Mouse (Mus musculus) stomach, embryonic 16.5 days (tissue): Measurements from ENCODE around the gene Fam122a. TPM values are rescaled to one million over a fixed set of nuclear protein-coding genes. Genes with fewer than 3 reads are reported as not detected.

Experiments used
- ATAC-seq: fragments of 200-750 bp; cut with Nextera tagmentation; 2 replicates; pipeline ENCODE4 v1.8.0; 2017; ENCODE audit warnings: moderate number of reproducible peaks, moderate TSS enrichment; ENCODE audit not compliant: insufficient read depth, low FRiP score
- H3K27ac ChIP-seq: fragments of 300-500 bp; sonication (generic); 2 replicates; pipeline ENCODE4 v1.5.1; 2014; ENCODE audit warnings: low read length
- H3K27me3 ChIP-seq: fragments of 300-500 bp; sonication (generic); 2 replicates; pipeline ENCODE4 v1.6.1; 2014; ENCODE audit warnings: low read length, control low read depth, mixed read lengths; ENCODE audit not compliant: control insufficient read depth, insufficient read depth
- H3K36me3 ChIP-seq: fragments of 300-500 bp; sonication (generic); 2 replicates; pipeline ENCODE4 v1.6.1; 2014; ENCODE audit warnings: low read length; ENCODE audit not compliant: control insufficient read depth, insufficient read depth
- H3K4me1 ChIP-seq: fragments of 300-500 bp; sonication (generic); 2 replicates; pipeline ENCODE4 v1.6.1; 2014; ENCODE audit warnings: low read length, control low read depth, mixed read lengths; ENCODE audit not compliant: control insufficient read depth, insufficient read depth
- H3K4me2 ChIP-seq: fragments of 300-500 bp; sonication (generic); 2 replicates; pipeline ENCODE4 v1.6.1; 2014; ENCODE audit warnings: low read depth, low read length, mixed read lengths
- H3K4me3 ChIP-seq: fragments of 300-500 bp; sonication (generic); replicated peaks from 2 replicates; pipeline ENCODE4 v1.5.1; 2014; ENCODE audit warnings: mild to moderate bottlenecking, low read length
- H3K9ac ChIP-seq: fragments of 300-500 bp; sonication (generic); 2 replicates; pipeline ENCODE4 v1.6.1; 2014; ENCODE audit warnings: low read length
- H3K9me3 ChIP-seq: fragments of 300-500 bp; sonication (generic); replicated peaks from 2 replicates; pipeline ENCODE4 v1.6.1; 2016; ENCODE audit warnings: low read length, control low read depth; ENCODE audit not compliant: control insufficient read depth
- WGBS: fragments of 180-500 bp; shearing (Covaris S2); extraction: QIAGEN DNeasy Blood & Tissue Kit; methylation state at CpG from one replicate; pipeline ENCODE4 v1.1.7; 2014; 5-methylcytosine and 5-hydroxymethylcytosine counted together
- polyA plus RNA-seq: library from polyadenylated mRNA; unstranded; fragments of >200 nt; fragmentation: Nextera tagmentation; extraction: Ambion mirVana; gene quantifications from 2 replicates; pipeline ENCODE4 v1.2.1, GENCODE M21; 2015

Gene Fam122a
- 35.0 and 37.6 TPM in 2 replicates for polyA plus RNA-seq

GRCm38 (mm10) chr19:24476929-24477882 is at the start of gene Fam122a:
Gene Fam122a (minus strand): TSS chr19:24477356.
- Histone ChIP-seq H3K4me3 (peak within 1 kb of the TSS; percentile 69), H3K27me3 (no peaks in the 10 kb centered on the region), H3K36me3 (0 out of 2 replicates have a peak, but pooled peaks cover 4% of the 10 kb centered on the region), H3K9me3 (no peaks in the 10 kb centered on the region), H3K4me2 (peak within 1 kb of the TSS; percentile 90), H3K27ac (peak within 1 kb of the TSS; percentile 94), H3K4me1 (peaks cover 4% of the 10 kb centered on the region), H3K9ac (peak within 1 kb of the TSS; percentile 98)
- ATAC-seq, result peak; percentile 97
- under 1% methylated on average over 92 of the region's 92 CpGs for WGBS

- WGBS, result 72% methylated on average over 15 of the region's 15 CpGs
- Histone ChIP-seq H3K4me2 (no peak overlapping the region), H3K4me3 (no peak overlapping the region), H3K27ac (no peak overlapping the region), H3K36me3 (no peaks in the 10 kb centered on the region), H3K4me1 (no peaks in the 10 kb centered on the region), H3K27me3 (no peaks in the 10 kb centered on the region), H3K9me3 (no peaks in the 10 kb centered on the region), H3K9ac (no peak overlapping the region)
- no peak for ATAC-seq
Observed at GRCm38 (mm10) chr19:24523476-24524313, 46.5 kb upstream of the Fam122a start.

GRCm38 (mm10) chr19:24521997-24522396 is 44.8 kb upstream of the Fam122a start:
- Histone ChIP-seq H3K36me3 (no peaks in the 10 kb centered on the region), H3K4me2 (no peak overlapping the region), H3K27ac (no peak overlapping the region), H3K9me3 (no peaks in the 10 kb centered on the region), H3K27me3 (no peaks in the 10 kb centered on the region), H3K4me3 (no peak overlapping the region), H3K9ac (no peak overlapping the region), H3K4me1 (no peaks in the 10 kb centered on the region)
- ATAC-seq, result no peak
- WGBS, result 78% methylated on average over 7 of the region's 7 CpGs

GRCm38 (mm10) chr19:24521146-24521545 is 44.0 kb upstream of the Fam122a start:
- Histone ChIP-seq H3K4me3 (no peak overlapping the region), H3K9ac (no peak overlapping the region), H3K36me3 (no peaks in the 10 kb centered on the region), H3K4me2 (no peak overlapping the region), H3K4me1 (no peaks in the 10 kb centered on the region), H3K27me3 (no peaks in the 10 kb centered on the region), H3K9me3 (no peaks in the 10 kb centered on the region), H3K27ac (no peak overlapping the region)
- no peak for ATAC-seq
- WGBS, result 80% methylated on average over 9 of the region's 9 CpGs

GRCm38 (mm10) chr19:24519732-24520409 is 42.7 kb upstream of the Fam122a start:
- WGBS, result 63% methylated on average over 6 of the region's 6 CpGs
- ATAC-seq, result no peak
- Histone ChIP-seq H3K4me1 (no peaks in the 10 kb centered on the region), H3K27ac (no peak overlapping the region), H3K4me3 (no peak overlapping the region), H3K27me3 (no peaks in the 10 kb centered on the region), H3K36me3 (no peaks in the 10 kb centered on the region), H3K9ac (no peak overlapping the region), H3K4me2 (no peak overlapping the region), H3K9me3 (no peaks in the 10 kb centered on the region)

GRCm38 (mm10) chr19:24518384-24518783 is 41.2 kb upstream of the Fam122a start:
- no peaks in the 10 kb centered on the region for H3K9me3 ChIP-seq
- no peaks in the 10 kb centered on the region for H3K36me3 ChIP-seq
- H3K4me3 ChIP-seq, result no peak overlapping the region
- no peaks in the 10 kb centered on the region; the same call in 1 of the 2 replicates for H3K4me1 ChIP-seq
- H3K27ac ChIP-seq, result no peak overlapping the region
- no peak for ATAC-seq
- H3K9ac ChIP-seq, result no peak overlapping the region
- H3K27me3 ChIP-seq, result no peaks in the 10 kb centered on the region
- no peak overlapping the region for H3K4me2 ChIP-seq

- H3K36me3 ChIP-seq, result no peaks in the 10 kb centered on the region
- H3K9me3 ChIP-seq, result no peaks in the 10 kb centered on the region
- H3K27ac ChIP-seq, result no peak overlapping the region
- WGBS, result 53% methylated on average over 7 of the region's 7 CpGs
- no peak overlapping the region for H3K4me2 ChIP-seq
- no peak for ATAC-seq
- H3K4me1 ChIP-seq, result no peaks in the 10 kb centered on the region; the same call in 1 of the 2 replicates
- H3K4me3 ChIP-seq, result no peak overlapping the region
- H3K9ac ChIP-seq, result no peak overlapping the region
- H3K27me3 ChIP-seq, result no peaks in the 10 kb centered on the region
Observed at GRCm38 (mm10) chr19:24517057-24517456, 39.9 kb upstream of the Fam122a start.

GRCm38 (mm10) chr19:24515941-24516340 is 38.8 kb upstream of the Fam122a start:
- no peak for ATAC-seq

More at GRCm38 (mm10) chr19:24515941-24516340, 38.8 kb upstream of the Fam122a start:
- WGBS, result 83% methylated on average over 3 of the region's 3 CpGs
- no peak overlapping the region for H3K4me3 ChIP-seq
- H3K27me3 ChIP-seq, result no peaks in the 10 kb centered on the region
- no peaks in the 10 kb centered on the region for H3K36me3 ChIP-seq
- H3K9me3 ChIP-seq, result no peaks in the 10 kb centered on the region
- no peaks in the 10 kb centered on the region; the same call in 1 of the 2 replicates for H3K4me1 ChIP-seq
- no peak overlapping the region for H3K27ac ChIP-seq
- no peak overlapping the region for H3K9ac ChIP-seq
- no peak overlapping the region for H3K4me2 ChIP-seq
